Comparison of ENCODE assay signal across 10 mouse cellular contexts in genomic region chr7:51748633-51749303, GRCm38 (mm10).
DNase-seq lines count a peak whose midpoint lies in the region; ATAC-seq lines count a peak whose summit lies in the region.
"Had no signal": no experiment of that assay in that cellular context is flagged by ENCODE, and none has a peak within 500 bp of the region (broad histone marks: within the 10 kb centered on the region; RNA-seq: fewer than 3 reads in every experiment).

No protein-coding gene starts in this region.

- intact Hi-C loops in gastrocnemius, postnatal 14 days (cut with DNase I; ENCODE audit: low total_unique reads): no loop called here

- H3K4me1 ChIP-seq in hindbrain, embryonic 12.5 days: peaks cover 23% of the 10 kb centered on the region
- peaks cover 31% of the 10 kb centered on the region for H3K4me1 ChIP-seq in midbrain, embryonic 13.5 days (replicated peaks)
- H3K4me1 ChIP-seq: limb, embryonic 15.5 days had no signal

- DNase-seq in brain, adult 2 months (ENCODE audit: low read depth, low spot score): peak; percentile 80
- peak; percentile 52 for DNase-seq in embryo, embryonic 10.5 days (ENCODE audit: low spot score)
- no peak for DNase-seq in ovary, postnatal 14 days (ENCODE audit: low spot score)
- DNase-seq in lung, postnatal 36 days: no peak
- DNase-seq in gastrocnemius, postnatal 14 days: no peak
- no peak for DNase-seq in natural killer cell, adult 2 months (ENCODE audit: low spot score in 2 of 2)

- WGBS in hindbrain, embryonic 12.5 days: 29% methylated on average over 10 of the region's 10 CpGs
- WGBS in midbrain, embryonic 13.5 days: 12% methylated on average over 10 of the region's 10 CpGs

- H3K27ac ChIP-seq in hindbrain, embryonic 12.5 days: peak overlapping the region; percentile 92
- H3K27ac ChIP-seq in midbrain, embryonic 13.5 days: peak overlapping the region; percentile 97
- H3K27ac ChIP-seq: limb, embryonic 15.5 days; macrophage had no signal

- 0 out of 2 replicates have a peak, but pooled peaks cover 7% of the 10 kb centered on the region for H3K27me3 ChIP-seq in hindbrain, embryonic 12.5 days
- no peaks in the 10 kb centered on the region for H3K27me3 ChIP-seq in midbrain, embryonic 13.5 days
- H3K27me3 ChIP-seq: limb, embryonic 15.5 days had no signal

- H3K9me3 ChIP-seq in hindbrain, embryonic 12.5 days (replicated peaks): no peaks in the 10 kb centered on the region
- no peaks in the 10 kb centered on the region for H3K9me3 ChIP-seq in midbrain, embryonic 13.5 days
- H3K9me3 ChIP-seq: limb, embryonic 15.5 days had no signal

- H3K36me3 ChIP-seq in hindbrain, embryonic 12.5 days: no peaks in the 10 kb centered on the region
- no peaks in the 10 kb centered on the region for H3K36me3 ChIP-seq in midbrain, embryonic 13.5 days
- H3K36me3 ChIP-seq: limb, embryonic 15.5 days had no signal

- peak overlapping the region; percentile 38 for H3K4me2 ChIP-seq in hindbrain, embryonic 12.5 days (replicated peaks)
- peak overlapping the region; percentile 54 for H3K4me2 ChIP-seq in midbrain, embryonic 13.5 days (replicated peaks)
- H3K4me2 ChIP-seq: limb, embryonic 15.5 days had no signal

- ATAC-seq in hindbrain, embryonic 12.5 days (ENCODE audit: low FRiP score): peak; percentile 93
- ATAC-seq in midbrain, embryonic 13.5 days: peak; percentile 95

- no peak overlapping the region for H3K4me3 ChIP-seq in hindbrain, embryonic 12.5 days
- H3K4me3 ChIP-seq in midbrain, embryonic 13.5 days (replicated peaks): peak overlapping the region; percentile 26
- H3K4me3 ChIP-seq: limb, embryonic 15.5 days had no signal

- no peak overlapping the region for H3K9ac ChIP-seq in hindbrain, embryonic 12.5 days
- peak overlapping the region; percentile 46 for H3K9ac ChIP-seq in midbrain, embryonic 13.5 days (replicated peaks)
- H3K9ac ChIP-seq: limb, embryonic 15.5 days had no signal

Comparison
In these comparisons a context has a peak if more than half of its experiments do, and no peak if none do; other contexts are left out.
1. DNase-seq: peak in brain, adult 2 months (single experiment) and embryo, embryonic 10.5 days (single experiment); none in ovary, postnatal 14 days (single experiment), lung, postnatal 36 days (single experiment), gastrocnemius, postnatal 14 days (single experiment) and natural killer cell, adult 2 months (0 of 2).